Mouse (Mus musculus): ENCODE measurements around the gene Igf2r. TPM values are rescaled to one million over a fixed set of nuclear protein-coding genes. Genes with fewer than 3 reads are reported as not detected.
A peak's percentile ranks its signal among the peaks of the same experiment; 100 is the strongest.
"Not testable (repeated sequence)": the region's sequence is repeated elsewhere in the genome, so short reads cannot be mapped to it uniquely, and the experiment has no call there.

The Igf2r gene
- polyA plus RNA-seq, 1 experiment from 2014 or later = 70.4 TPM

DNA sequence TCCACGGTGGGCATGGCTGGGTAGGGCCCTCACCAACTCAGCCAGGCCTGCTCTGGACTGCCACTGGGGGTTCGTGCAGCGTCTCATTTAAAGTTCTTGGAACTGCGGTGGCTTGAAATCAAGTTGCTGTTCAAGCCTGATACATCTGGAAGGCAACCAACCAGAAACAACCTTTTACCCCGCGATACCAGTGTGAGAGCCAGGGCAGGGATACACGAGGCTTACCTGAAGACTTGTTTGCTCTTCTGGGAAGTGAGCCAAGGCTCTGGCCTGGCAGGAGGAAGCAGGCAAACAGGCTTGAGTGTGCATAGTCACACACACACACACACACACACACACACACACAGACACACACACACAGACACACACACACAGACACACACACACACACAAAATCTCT lies 93.8 kb downstream of the Igf2r start, which contains the start of gene Slc22a1:
Slc22a1 (minus strand) TSS at position 184 of the 400 bp plus-strand sequence.
- TF ChIP-seq CTCF (IDR thresholded peaks at IDR 0.05) = no peak
- no peak for ATAC-seq
- CTCF ChIA-PET = no interaction called here
- DNase-seq (ENCODE audit: low read depth, low spot score) = no peak
- POLR2A ChIA-PET = no interaction called here
- no peaks in the 10 kb centered on the region for H3K27me3 ChIP-seq
- in situ Hi-C loops (cut with MboI; ENCODE audit: low pct_unique_long_range_greater_than_20kb) = no loop called here

DNA sequence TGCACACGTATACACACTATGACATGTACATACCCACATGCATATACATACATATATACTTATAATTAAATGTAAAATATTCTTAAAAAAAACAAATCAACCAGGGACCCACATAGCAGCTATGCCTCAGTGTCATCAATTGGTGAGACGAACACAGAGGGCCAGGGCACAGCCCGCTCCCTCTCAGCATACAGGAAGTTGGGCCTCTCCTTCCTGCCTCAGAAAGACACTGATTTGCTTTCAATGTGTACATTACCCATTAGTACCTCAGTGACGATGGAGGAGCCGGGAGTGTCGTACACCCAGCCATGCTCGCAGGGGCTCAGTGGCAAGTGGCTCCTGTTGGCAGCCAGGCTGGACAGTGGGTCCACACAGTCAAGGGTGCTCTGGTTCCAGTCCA lies 94.5 kb downstream of the Igf2r start:
- in situ Hi-C loops (cut with MboI; ENCODE audit: low pct_unique_long_range_greater_than_20kb); DNase-seq (ENCODE audit: low read depth, low spot score); POLR2A ChIA-PET; H3K27me3 ChIP-seq; CTCF ChIA-PET; ATAC-seq: not testable (repeated sequence)

DNA sequence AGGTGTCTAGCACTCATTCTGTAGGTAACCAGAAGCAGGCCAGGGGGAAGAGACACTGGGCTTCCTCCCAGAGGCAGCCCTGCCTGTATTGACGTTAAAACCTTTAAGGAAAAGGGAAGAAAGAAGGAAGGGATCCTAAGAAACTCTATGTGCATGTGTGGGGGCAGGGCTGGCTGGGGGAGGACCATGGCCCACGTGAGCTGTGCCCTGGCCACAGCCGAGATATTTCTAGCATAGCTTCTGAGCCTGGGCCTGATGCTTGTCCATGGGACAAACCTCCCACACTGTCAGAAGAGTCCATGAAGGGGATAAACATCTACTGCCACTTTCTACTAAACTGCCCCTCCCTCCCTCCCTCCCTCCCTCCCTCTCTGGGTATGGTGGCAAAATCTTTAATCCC lies 95.6 kb downstream of the Igf2r start:
- no peak for TF ChIP-seq CTCF (IDR thresholded peaks at IDR 0.05)
- DNase-seq (ENCODE audit: low read depth, low spot score) (no peak), ATAC-seq (no peak)
- in situ Hi-C loops (cut with MboI; ENCODE audit: low pct_unique_long_range_greater_than_20kb) = no loop called here
- CTCF ChIA-PET = no interaction called here
- H3K27me3 ChIP-seq = no peaks in the 10 kb centered on the region
- POLR2A ChIA-PET = no interaction called here

DNA sequence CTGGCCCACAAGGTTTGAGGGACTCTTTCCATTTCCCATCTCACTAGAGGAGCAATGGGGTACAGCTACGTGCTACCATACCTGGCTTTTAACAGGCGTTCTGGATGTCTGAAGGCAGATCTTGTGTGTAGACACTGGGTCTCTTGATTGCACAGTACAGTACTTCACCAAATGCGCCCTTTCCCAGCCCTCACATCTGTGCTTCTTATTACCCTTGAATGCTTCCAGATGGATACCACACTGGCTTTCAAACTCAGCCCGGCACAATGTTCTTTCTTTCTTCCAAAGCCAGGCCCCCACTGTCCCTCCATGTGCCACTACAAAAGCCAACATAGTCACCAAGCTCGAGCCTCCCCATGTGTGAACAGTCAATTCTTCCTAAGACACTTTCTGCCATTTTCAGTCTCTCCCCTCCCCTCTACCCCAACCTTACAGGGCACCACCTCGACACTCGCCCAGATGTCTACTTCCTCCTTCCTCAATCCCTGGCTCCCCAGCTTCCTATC lies 97.1 kb downstream of the Igf2r start:
- no peak for DNase-seq (ENCODE audit: low read depth, low spot score)
- no peak for ATAC-seq
- in situ Hi-C loops (cut with MboI; ENCODE audit: low pct_unique_long_range_greater_than_20kb) = no loop called here
- ChIA-PET CTCF (interaction anchor here (1.6 kb wide), 1 partner anchor 255 kb away, joined by 5 read pairs; no protein-coding TSS in a partner anchor), POLR2A (no interaction called here)
- H3K27me3 ChIP-seq = no peaks in the 10 kb centered on the region
- TF ChIP-seq CTCF (IDR thresholded peaks at IDR 0.05) = no peak

DNA sequence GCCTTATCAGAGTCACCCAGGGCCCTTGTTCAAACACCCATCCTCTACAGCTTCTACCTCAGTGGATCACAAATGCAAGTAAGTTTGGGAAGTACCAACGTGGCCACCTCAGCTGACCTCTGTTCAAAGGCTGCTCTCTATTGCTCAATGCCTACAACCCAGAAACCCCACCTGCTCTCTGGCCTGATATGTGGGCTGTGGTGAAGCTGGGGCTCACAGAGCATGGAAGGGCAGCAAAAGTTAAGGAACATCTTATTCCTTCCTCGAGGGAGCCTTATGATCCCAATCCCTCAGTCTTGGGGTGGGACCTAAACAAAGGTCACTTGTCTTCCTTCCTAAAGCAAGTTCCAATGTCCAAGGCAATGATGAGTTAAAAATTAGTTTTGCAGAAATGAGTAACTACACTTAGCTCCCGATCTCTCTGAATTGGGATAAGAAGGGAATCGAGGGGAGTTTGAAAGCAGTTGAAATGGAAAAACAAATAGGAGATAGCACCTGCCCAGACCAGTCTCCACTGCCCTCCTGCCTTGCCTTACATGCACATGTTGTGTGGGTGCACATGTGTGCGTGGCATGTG lies 98.3 kb downstream of the Igf2r start:
- POLR2A ChIA-PET = no interaction called here
- H3K27me3 ChIP-seq = no peaks in the 10 kb centered on the region
- CTCF ChIA-PET = interaction anchor here (1.6 kb wide), 1 partner anchor 254 kb away, joined by 5 read pairs; no protein-coding TSS in a partner anchor
- in situ Hi-C loops (cut with MboI; ENCODE audit: low pct_unique_long_range_greater_than_20kb) = no loop called here
- DNase-seq (ENCODE audit: low read depth, low spot score) = no peak
- TF ChIP-seq CTCF (IDR thresholded peaks at IDR 0.05) = no peak
- ATAC-seq = no peak

DNA sequence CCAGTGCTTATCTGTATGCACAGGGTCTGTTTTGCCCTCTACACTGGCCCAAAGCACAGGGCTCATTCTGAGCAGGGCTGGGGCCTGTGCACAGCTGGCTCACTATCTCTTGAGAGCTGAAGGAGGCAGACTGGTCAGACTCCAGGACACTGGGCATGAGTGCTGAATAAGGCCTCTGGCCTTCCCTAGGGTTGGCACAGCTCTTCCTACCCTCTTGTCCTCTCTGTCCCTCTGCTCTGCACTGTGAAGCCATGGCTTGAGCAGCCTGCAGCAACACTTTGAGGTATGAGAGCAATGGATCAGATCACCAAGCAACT lies 100.1 kb downstream of the Igf2r start:
- DNase-seq (ENCODE audit: low read depth, low spot score) (no peak), ATAC-seq (no peak)
- in situ Hi-C loops (cut with MboI; ENCODE audit: low pct_unique_long_range_greater_than_20kb) = no loop called here
- POLR2A ChIA-PET = interaction anchor here (0.6 kb wide), 1 partner anchor 416 kb away, joined by 4 read pairs; no protein-coding TSS in a partner anchor
- TF ChIP-seq CTCF (IDR thresholded peaks at IDR 0.05) = no peak
- CTCF ChIA-PET = interaction anchor here (0.7 kb wide), 1 partner anchor 141 kb away, joined by 3 read pairs; no protein-coding TSS in a partner anchor
- H3K27me3 ChIP-seq = no peaks in the 10 kb centered on the region

DNA sequence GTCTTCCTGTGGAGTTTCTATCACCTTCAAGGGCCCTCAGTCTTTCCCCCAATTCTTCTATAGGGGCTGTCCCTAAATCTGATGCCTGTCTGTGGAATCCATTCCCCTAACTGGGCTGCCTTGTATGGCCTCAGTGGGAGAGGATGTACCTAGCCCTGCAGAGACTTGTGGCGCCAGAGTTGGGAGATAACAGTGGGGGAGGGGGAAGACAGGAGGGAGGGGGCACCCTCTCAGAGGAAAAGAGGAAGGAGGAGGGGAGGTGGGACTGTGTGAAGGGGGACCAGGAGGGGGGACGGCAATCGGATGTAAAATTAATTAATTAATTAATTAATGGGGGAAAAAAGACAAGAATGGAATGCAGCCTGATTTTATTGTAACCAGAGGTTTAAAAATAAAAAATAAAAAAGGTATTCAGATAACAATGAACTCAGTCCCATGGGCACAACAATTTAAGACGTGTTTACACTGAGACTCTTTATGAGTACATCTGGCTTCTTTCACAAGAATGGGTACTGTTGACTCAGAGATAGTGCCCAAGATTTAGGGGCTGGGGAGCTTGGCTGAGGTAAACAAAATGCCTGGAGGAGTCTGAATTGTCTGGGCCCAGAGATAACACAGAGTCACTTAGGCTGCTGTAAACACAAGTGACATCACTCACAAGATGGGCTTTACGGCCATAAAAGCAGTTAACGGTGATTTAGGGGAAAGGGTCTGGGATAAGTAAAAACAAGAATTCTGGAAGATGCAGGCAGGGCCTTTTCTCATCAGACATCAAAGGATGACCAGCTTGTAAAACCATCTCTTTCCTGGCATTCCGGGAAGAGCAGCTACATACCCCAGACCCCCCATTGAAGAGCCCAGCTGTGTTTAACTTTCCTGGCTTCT lies 100.7 kb downstream of the Igf2r start:
- no peak for TF ChIP-seq CTCF (IDR thresholded peaks at IDR 0.05)
- in situ Hi-C loops (cut with MboI; ENCODE audit: low pct_unique_long_range_greater_than_20kb) = no loop called here
- no peaks in the 10 kb centered on the region for H3K27me3 ChIP-seq
- ChIA-PET CTCF (interaction anchor here (0.7 kb wide), 1 partner anchor 141 kb away, joined by 3 read pairs; no protein-coding TSS in a partner anchor), POLR2A (interaction anchor here (0.6 kb wide), 1 partner anchor 415 kb away, joined by 4 read pairs; no protein-coding TSS in a partner anchor)
- DNase-seq (ENCODE audit: low read depth, low spot score) (no peak), ATAC-seq (no peak)

DNA sequence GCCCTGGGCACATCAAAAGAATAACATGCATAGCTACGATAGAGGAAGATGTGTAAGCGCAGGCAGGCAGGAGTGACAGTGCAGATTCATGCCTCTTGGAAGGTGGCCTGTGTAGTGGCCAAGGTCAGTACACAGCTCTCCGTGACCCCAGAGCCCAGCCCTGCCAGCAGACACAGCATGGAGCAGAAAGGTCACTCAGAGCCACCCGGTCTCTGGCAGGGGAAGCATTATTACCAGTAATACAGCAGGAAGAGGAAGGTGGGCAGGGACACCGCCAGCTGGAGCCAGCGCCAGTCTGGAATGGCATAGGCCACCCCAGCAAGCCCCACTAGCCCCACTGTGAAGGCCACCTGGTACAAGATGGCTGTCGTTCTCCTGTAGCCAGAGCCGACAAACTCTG lies 105.3 kb downstream of the Igf2r start:
- ATAC-seq (no peak), DNase-seq (ENCODE audit: low read depth, low spot score) (no peak)
- ChIA-PET POLR2A (no interaction called here), CTCF (no interaction called here)
- TF ChIP-seq CTCF (IDR thresholded peaks at IDR 0.05) = no peak
- H3K27me3 ChIP-seq = peaks cover 5% of the 10 kb centered on the region
- in situ Hi-C loops (cut with MboI; ENCODE audit: low pct_unique_long_range_greater_than_20kb) = no loop called here

DNA sequence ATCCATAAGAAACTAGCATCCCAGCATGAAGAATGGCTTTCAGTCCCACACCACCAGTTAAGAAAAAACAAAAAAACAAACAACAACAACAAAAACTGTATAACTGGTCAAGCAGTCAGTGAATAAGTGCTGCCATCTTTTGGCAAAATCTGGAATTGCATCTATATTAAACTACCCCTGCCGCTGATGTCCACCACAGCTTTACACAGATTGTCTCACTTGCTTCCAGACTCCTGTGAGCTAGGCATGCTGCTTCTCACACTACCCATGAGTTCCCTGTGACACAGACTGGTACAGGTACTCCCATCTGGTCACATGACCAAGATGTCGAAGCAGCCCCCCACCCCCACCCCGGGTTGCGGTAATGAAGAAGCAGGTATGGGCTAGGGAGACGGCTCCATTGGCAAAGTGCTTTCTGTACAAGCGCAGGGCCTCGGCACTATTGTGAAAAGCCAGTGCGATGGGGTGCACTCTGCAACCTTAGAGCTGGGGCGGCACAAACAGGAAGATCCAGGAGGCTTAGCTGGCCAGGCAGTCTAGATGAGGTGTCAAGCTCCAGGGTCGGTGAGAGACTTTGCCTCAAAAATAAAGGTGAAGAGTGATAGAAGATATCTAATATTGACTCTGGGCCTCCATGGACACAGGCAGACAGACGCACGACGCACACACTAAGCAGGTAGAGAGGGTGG lies 108.7 kb downstream of the Igf2r start:
- TF ChIP-seq CTCF (IDR thresholded peaks at IDR 0.05) = peak; percentile 81
- ATAC-seq (no peak), DNase-seq (ENCODE audit: low read depth, low spot score) (no peak)
- in situ Hi-C loops (cut with MboI; ENCODE audit: low pct_unique_long_range_greater_than_20kb) = no loop called here
- peaks cover 5% of the 10 kb centered on the region for H3K27me3 ChIP-seq
- CTCF ChIA-PET = interaction anchor here (0.8 to 1.4 kb wide), 9 partner anchors 13 to 149 kb away, joined by 3 to 6 read pairs (median 3); no protein-coding TSS in a partner anchor
- POLR2A ChIA-PET = no interaction called here

DNA sequence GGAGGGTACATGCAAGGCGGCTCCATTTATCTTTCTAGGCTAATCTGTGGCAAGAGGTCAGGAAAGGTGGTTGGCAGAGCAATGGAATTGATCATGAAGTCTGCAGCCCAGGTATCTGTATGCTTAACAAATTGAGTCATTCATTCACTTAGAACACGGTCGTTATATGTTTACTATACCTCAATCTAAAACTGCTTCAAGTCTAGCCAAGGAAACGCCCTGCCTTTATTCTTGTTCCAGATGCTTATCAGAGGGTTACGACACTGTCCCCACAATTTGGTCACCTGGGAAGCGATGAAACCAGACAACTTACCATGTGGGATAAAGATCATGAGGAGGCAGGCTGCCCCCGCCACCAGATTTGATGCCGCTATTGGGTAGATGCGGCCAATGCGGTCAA lies 110.2 kb downstream of the Igf2r start:
- ATAC-seq (no peak), DNase-seq (ENCODE audit: low read depth, low spot score) (no peak)
- in situ Hi-C loops (cut with MboI; ENCODE audit: low pct_unique_long_range_greater_than_20kb) = loop anchor here (5.0 kb wide), 2 partner anchors 122 to 242 kb away; no protein-coding TSS in a partner anchor
- peaks cover 5% of the 10 kb centered on the region for H3K27me3 ChIP-seq
- ChIA-PET CTCF (no interaction called here), POLR2A (no interaction called here)
- no peak for TF ChIP-seq CTCF (IDR thresholded peaks at IDR 0.05)

Measured in Patski (cell line).